Mouse (Mus musculus) liver, embryonic 13.5 days (tissue): ENCODE measurements around the gene Zfp174. TPM values are rescaled to one million over a fixed set of nuclear protein-coding genes. Genes with fewer than 3 reads are reported as not detected.
"Not testable (repeated sequence)": the region's sequence is repeated elsewhere in the genome, so short reads cannot be mapped to it uniquely, and the experiment has no call there.

ENCODE experiments used
- ATAC-seq: fragments of 200-750 bp; cut with Nextera tagmentation; 2 replicates; pipeline ENCODE4 v1.8.0; 2017; ENCODE audit warnings: low read depth, mild to moderate bottlenecking, moderate number of reproducible peaks, moderate library complexity
- DNase-seq: peaks from one replicate; pipeline ENCODE4 v3.0.0; 2022
- H3K27ac ChIP-seq: fragments of 300-500 bp; sonication (generic); 2 replicates; pipeline ENCODE4 v1.5.1; 2015; ENCODE audit warnings: moderate library complexity, mild to moderate bottlenecking, inconsistent platforms
- H3K27me3 ChIP-seq: fragments of 300-500 bp; sonication (generic); 2 replicates; pipeline ENCODE4 v1.6.1; 2015; ENCODE audit warnings: mild to moderate bottlenecking, inconsistent platforms
- H3K36me3 ChIP-seq: fragments of 300-500 bp; sonication (generic); 2 replicates; pipeline ENCODE4 v1.6.1; 2015; ENCODE audit warnings: mild to moderate bottlenecking, inconsistent platforms
- H3K4me1 ChIP-seq: fragments of 300-500 bp; sonication (generic); replicated peaks from 2 replicates; pipeline ENCODE4 v1.6.1; 2015; ENCODE audit warnings: inconsistent platforms
- H3K4me2 ChIP-seq: fragments of 300-500 bp; sonication (generic); 2 replicates; pipeline ENCODE4 v1.6.1; 2015; ENCODE audit warnings: inconsistent platforms, mild to moderate bottlenecking, moderate library complexity
- H3K4me3 ChIP-seq: fragments of 300-500 bp; sonication (generic); replicated peaks from 2 replicates; pipeline ENCODE4 v1.5.1; 2015; ENCODE audit warnings: mild to moderate bottlenecking, inconsistent platforms
- H3K9ac ChIP-seq: fragments of 300-500 bp; sonication (generic); 2 replicates; pipeline ENCODE4 v1.6.1; 2015; ENCODE audit warnings: mild to moderate bottlenecking, inconsistent platforms
- H3K9me3 ChIP-seq: fragments of 300-500 bp; sonication (generic); replicated peaks from 2 replicates; pipeline ENCODE4 v1.6.1; 2016; ENCODE audit warnings: inconsistent platforms
- WGBS: fragments of 180-500 bp; shearing (Covaris S2); methylation state at CpG from one replicate; pipeline ENCODE4 v1.1.7; 2015; ENCODE audit not compliant: insufficient replicate concordance; 5-methylcytosine and 5-hydroxymethylcytosine counted together
- polyA plus RNA-seq: library from polyadenylated mRNA; unstranded; fragments of >200 nt; fragmentation: Nextera tagmentation; extraction: Ambion mirVana; gene quantifications from 2 replicates; pipeline ENCODE4 v1.2.1, GENCODE M21; 2015

Gene Zfp174
- polyA plus RNA-seq, result 0.13 and 0.27 TPM in 2 replicates

GRCm38 (mm10) chr16:3846711-3847518 lies at the start of gene Zfp174:
Gene Zfp174 (plus strand): TSS chr16:3847268.
- DNase-seq (peak; percentile 95), ATAC-seq (peak; percentile 99)
- H3K4me2 ChIP-seq, result peak within 1 kb of the TSS; percentile 83
- 2% methylated on average over 38 of the region's 38 CpGs for WGBS
- H3K4me1 ChIP-seq, result peaks cover 29% of the 10 kb centered on the region
- peak within 1 kb of the TSS; percentile 53; the same call in 1 of the 2 replicates for H3K27ac ChIP-seq
- no peaks in the 10 kb centered on the region for H3K27me3 ChIP-seq
- peak within 1 kb of the TSS; percentile 71 for H3K4me3 ChIP-seq
- H3K9me3 ChIP-seq, result no peaks in the 10 kb centered on the region
- no peaks in the 10 kb centered on the region for H3K36me3 ChIP-seq
- H3K9ac ChIP-seq, result peak within 1 kb of the TSS; percentile 76

GRCm38 (mm10) chr16:3808176-3808575 lies 38.9 kb upstream of the Zfp174 start:
- Histone ChIP-seq H3K4me3 (no peak overlapping the region), H3K4me1 (no peaks in the 10 kb centered on the region), H3K9ac (no peak overlapping the region), H3K27ac (no peak overlapping the region), H3K4me2 (no peak overlapping the region), H3K27me3 (no peaks in the 10 kb centered on the region), H3K36me3 (no peaks in the 10 kb centered on the region), H3K9me3 (no peaks in the 10 kb centered on the region; the same call in 1 of the 2 replicates)
- no peak for ATAC-seq
- 63% methylated on average over 3 of the region's 3 CpGs for WGBS
- no peak for DNase-seq

GRCm38 (mm10) chr16:3814667-3815066 lies 32.4 kb upstream of the Zfp174 start:
- not testable (repeated sequence) for H3K9me3 ChIP-seq, H3K4me2 ChIP-seq, DNase-seq, H3K9ac ChIP-seq, H3K27me3 ChIP-seq, H3K4me3 ChIP-seq, H3K27ac ChIP-seq, ATAC-seq, H3K4me1 ChIP-seq, H3K36me3 ChIP-seq
- 54% methylated on average over 6 of the region's 6 CpGs for WGBS

- no peaks in the 10 kb centered on the region for H3K27me3 ChIP-seq
- no peaks in the 10 kb centered on the region for H3K4me1 ChIP-seq
- no peak overlapping the region for H3K4me3 ChIP-seq
- H3K36me3 ChIP-seq, result no peaks in the 10 kb centered on the region
- 78% methylated on average over 2 of the region's 2 CpGs for WGBS
- no peak overlapping the region for H3K4me2 ChIP-seq
- no peak overlapping the region for H3K27ac ChIP-seq
- no peaks in the 10 kb centered on the region for H3K9me3 ChIP-seq
- no peak for DNase-seq
- H3K9ac ChIP-seq, result no peak overlapping the region
- ATAC-seq, result no peak
These were observed 26.9 kb upstream of the Zfp174 start for GRCm38 (mm10) chr16:3820202-3820601.

GRCm38 (mm10) chr16:3828021-3828420 lies 19.0 kb upstream of the Zfp174 start:
- DNase-seq (no peak), ATAC-seq (no peak)
- Histone ChIP-seq H3K27me3 (no peaks in the 10 kb centered on the region), H3K4me3 (no peak overlapping the region), H3K27ac (no peak overlapping the region), H3K4me1 (no peaks in the 10 kb centered on the region), H3K36me3 (no peaks in the 10 kb centered on the region), H3K9me3 (no peaks in the 10 kb centered on the region), H3K9ac (no peak overlapping the region), H3K4me2 (no peak overlapping the region)
- WGBS, result 45% methylated on average over 3 of the region's 3 CpGs

- Histone ChIP-seq H3K4me1 (no peaks in the 10 kb centered on the region), H3K4me3 (no peak overlapping the region), H3K36me3 (no peaks in the 10 kb centered on the region), H3K9ac (no peak overlapping the region), H3K4me2 (no peak overlapping the region), H3K27ac (no peak overlapping the region), H3K9me3 (no peaks in the 10 kb centered on the region), H3K27me3 (no peaks in the 10 kb centered on the region)
- DNase-seq (no peak), ATAC-seq (no peak)
- WGBS, result 35% methylated on average over 2 of the region's 2 CpGs
These were observed 17.3 kb upstream of the Zfp174 start for GRCm38 (mm10) chr16:3829727-3830126.

GRCm38 (mm10) chr16:3830588-3831109 lies 16.4 kb upstream of the Zfp174 start, which contains the start of gene Olfr15:
Gene Olfr15 (plus strand): TSS chr16:3830878.
- Histone ChIP-seq H3K9me3 (no peaks in the 10 kb centered on the region), H3K27ac (no peak within 1 kb of the TSS), H3K9ac (no peak within 1 kb of the TSS), H3K36me3 (no peaks in the 10 kb centered on the region), H3K4me1 (no peaks in the 10 kb centered on the region), H3K27me3 (no peaks in the 10 kb centered on the region), H3K4me2 (no peak within 1 kb of the TSS), H3K4me3 (no peak within 1 kb of the TSS)
- DNase-seq (no peak), ATAC-seq (no peak)

GRCm38 (mm10) chr16:3835461-3835860 lies 11.6 kb upstream of the Zfp174 start:
- WGBS, result 73% methylated on average over 2 of the region's 2 CpGs
- Histone ChIP-seq H3K4me3 (no peak overlapping the region), H3K9me3 (no peaks in the 10 kb centered on the region), H3K27ac (no peak overlapping the region), H3K36me3 (no peaks in the 10 kb centered on the region), H3K4me1 (no peaks in the 10 kb centered on the region), H3K27me3 (no peaks in the 10 kb centered on the region), H3K9ac (no peak overlapping the region), H3K4me2 (no peak overlapping the region)
- no peak for ATAC-seq
- DNase-seq, result no peak

GRCm38 (mm10) chr16:3839157-3839885 lies 7.7 kb upstream of the Zfp174 start:
- ATAC-seq (0 out of 2 replicates have a peak, but pooled peaks have one; percentile 23), DNase-seq (no peak)
- Histone ChIP-seq H3K27me3 (no peaks in the 10 kb centered on the region), H3K36me3 (no peaks in the 10 kb centered on the region), H3K4me2 (no peak overlapping the region), H3K9ac (no peak overlapping the region), H3K4me1 (0 out of 2 replicates have a peak, but pooled peaks cover 7% of the 10 kb centered on the region), H3K4me3 (no peak overlapping the region), H3K27ac (no peak overlapping the region), H3K9me3 (no peaks in the 10 kb centered on the region)
- WGBS, result 48% methylated on average over 17 of the region's 17 CpGs

GRCm38 (mm10) chr16:3842989-3843388 lies 4.1 kb upstream of the Zfp174 start:
- WGBS, result 27% methylated on average over 4 of the region's 4 CpGs
- ATAC-seq (no peak), DNase-seq (no peak)
- Histone ChIP-seq H3K9me3 (no peaks in the 10 kb centered on the region), H3K36me3 (no peaks in the 10 kb centered on the region), H3K27me3 (no peaks in the 10 kb centered on the region), H3K4me3 (no peak overlapping the region), H3K9ac (no peak overlapping the region), H3K27ac (no peak overlapping the region), H3K4me2 (no peak overlapping the region), H3K4me1 (peaks cover 23% of the 10 kb centered on the region)

- no peak for DNase-seq
- peaks cover 26% of the 10 kb centered on the region for H3K4me1 ChIP-seq
- WGBS, result 45% methylated on average over 1 of the region's 1 CpGs
- no peaks in the 10 kb centered on the region for H3K36me3 ChIP-seq
- no peak overlapping the region for H3K4me2 ChIP-seq
- no peak overlapping the region for H3K4me3 ChIP-seq
- H3K9ac ChIP-seq, result no peak overlapping the region
- H3K27ac ChIP-seq, result no peak overlapping the region
- no peaks in the 10 kb centered on the region for H3K27me3 ChIP-seq
- H3K9me3 ChIP-seq, result no peaks in the 10 kb centered on the region
- no peak for ATAC-seq
These were observed 3.3 kb upstream of the Zfp174 start for GRCm38 (mm10) chr16:3843796-3844195.
